Mouse (Mus musculus): ENCODE results near the gene Rtn4. TPM values are rescaled to one million over a fixed set of nuclear protein-coding genes. Genes with fewer than 3 reads are reported as not detected.

Gene Rtn4
- polyA plus RNA-seq, 1 experiment from 2014 or later, result 91.9 TPM

GRCm38 (mm10) chr11:29766313-29766982, 73.7 kb downstream of the Rtn4 start:
- Histone ChIP-seq H3K4me2 (ENCODE audit: low read depth, low read length) (no peak overlapping the region), H3K9me3 (ENCODE audit: control insufficient read depth, low read length) (no peaks in the 10 kb centered on the region), H3K27me3 (ENCODE audit: control insufficient read depth, insufficient read depth, low read length) (no peaks in the 10 kb centered on the region), H3K36me3 (ENCODE audit: control insufficient read depth, insufficient read depth, low read length) (no peaks in the 10 kb centered on the region), H3K27ac (ENCODE audit: low read depth, low read length) (no peak overlapping the region), H3K4me1 (ENCODE audit: control insufficient read depth, insufficient read depth, low read length) (no peaks in the 10 kb centered on the region), H3K4me3 (ENCODE audit: low read depth, low read length) (no peak overlapping the region), H3K9ac (replicated peaks; ENCODE audit: low read depth, low read length) (no peak overlapping the region)
- no peak for ATAC-seq (ENCODE audit: low read depth)
- WGBS, result 88% methylated on average over 11 of the region's 11 CpGs

GRCm38 (mm10) chr11:29768523-29768922, 75.8 kb downstream of the Rtn4 start:
- H3K9me3 ChIP-seq (ENCODE audit: control insufficient read depth, low read length), result no peaks in the 10 kb centered on the region

GRCm38 (mm10) chr11:29770666-29771400, 78.1 kb downstream of the Rtn4 start:
- no peaks in the 10 kb centered on the region for H3K9me3 ChIP-seq (ENCODE audit: control insufficient read depth, low read length)
- H3K36me3 ChIP-seq (ENCODE audit: control insufficient read depth, insufficient read depth, low read length), result no peaks in the 10 kb centered on the region
- H3K4me3 ChIP-seq (ENCODE audit: low read depth, low read length), result no peak overlapping the region
- H3K4me1 ChIP-seq (ENCODE audit: control insufficient read depth, insufficient read depth, low read length), result no peaks in the 10 kb centered on the region
- H3K27ac ChIP-seq (ENCODE audit: low read depth, low read length), result no peak overlapping the region
- WGBS, result 83% methylated on average over 3 of the region's 3 CpGs
- H3K4me2 ChIP-seq (ENCODE audit: low read depth, low read length), result no peak overlapping the region
- H3K27me3 ChIP-seq (ENCODE audit: control insufficient read depth, insufficient read depth, low read length), result no peaks in the 10 kb centered on the region
- no peak for ATAC-seq (ENCODE audit: low read depth)
- no peak overlapping the region for H3K9ac ChIP-seq (replicated peaks; ENCODE audit: low read depth, low read length)

More at GRCm38 (mm10) chr11:29768523-29768922, 75.8 kb downstream of the Rtn4 start:
- Histone ChIP-seq H3K4me3 (ENCODE audit: low read depth, low read length) (no peak overlapping the region), H3K9ac (replicated peaks; ENCODE audit: low read depth, low read length) (no peak overlapping the region), H3K36me3 (ENCODE audit: control insufficient read depth, insufficient read depth, low read length) (no peaks in the 10 kb centered on the region), H3K4me1 (ENCODE audit: control insufficient read depth, insufficient read depth, low read length) (no peaks in the 10 kb centered on the region), H3K27me3 (ENCODE audit: control insufficient read depth, insufficient read depth, low read length) (no peaks in the 10 kb centered on the region), H3K4me2 (ENCODE audit: low read depth, low read length) (no peak overlapping the region), H3K27ac (ENCODE audit: low read depth, low read length) (no peak overlapping the region)
- no peak for ATAC-seq (ENCODE audit: low read depth)

- H3K9ac ChIP-seq (replicated peaks; ENCODE audit: low read depth, low read length), result no peak overlapping the region
- H3K4me3 ChIP-seq (ENCODE audit: low read depth, low read length), result no peak overlapping the region
- 85% methylated on average over 1 of the region's 1 CpGs for WGBS
- H3K4me1 ChIP-seq (ENCODE audit: control insufficient read depth, insufficient read depth, low read length), result no peaks in the 10 kb centered on the region
- no peaks in the 10 kb centered on the region for H3K9me3 ChIP-seq (ENCODE audit: control insufficient read depth, low read length)
- no peak overlapping the region for H3K4me2 ChIP-seq (ENCODE audit: low read depth, low read length)
- ATAC-seq (ENCODE audit: low read depth), result no peak
- H3K27ac ChIP-seq (ENCODE audit: low read depth, low read length), result no peak overlapping the region
- no peaks in the 10 kb centered on the region for H3K36me3 ChIP-seq (ENCODE audit: control insufficient read depth, insufficient read depth, low read length)
- no peaks in the 10 kb centered on the region for H3K27me3 ChIP-seq (ENCODE audit: control insufficient read depth, insufficient read depth, low read length)
Observed at GRCm38 (mm10) chr11:29772279-29772678, 79.5 kb downstream of the Rtn4 start.

- H3K27me3 ChIP-seq (ENCODE audit: control insufficient read depth, insufficient read depth, low read length), result no peaks in the 10 kb centered on the region
- WGBS, result 38% methylated on average over 2 of the region's 2 CpGs
- H3K27ac ChIP-seq (ENCODE audit: low read depth, low read length), result no peak overlapping the region
- H3K4me1 ChIP-seq (ENCODE audit: control insufficient read depth, insufficient read depth, low read length), result no peaks in the 10 kb centered on the region
- no peak overlapping the region for H3K9ac ChIP-seq (replicated peaks; ENCODE audit: low read depth, low read length)
- H3K9me3 ChIP-seq (ENCODE audit: control insufficient read depth, low read length), result no peaks in the 10 kb centered on the region
- H3K4me3 ChIP-seq (ENCODE audit: low read depth, low read length), result no peak overlapping the region
- H3K36me3 ChIP-seq (ENCODE audit: control insufficient read depth, insufficient read depth, low read length), result no peaks in the 10 kb centered on the region
- peak; percentile 56; the same call in 1 of the 2 replicates for ATAC-seq (ENCODE audit: low read depth)
- no peak overlapping the region for H3K4me2 ChIP-seq (ENCODE audit: low read depth, low read length)
Observed at GRCm38 (mm10) chr11:29774296-29774695, 81.5 kb downstream of the Rtn4 start.

- 77% methylated on average over 2 of the region's 2 CpGs for WGBS
- H3K27ac ChIP-seq (ENCODE audit: low read depth, low read length), result no peak overlapping the region
Observed at GRCm38 (mm10) chr11:29774760-29775159, 82.0 kb downstream of the Rtn4 start.

GRCm38 (mm10) chr11:29777964-29778363, 85.2 kb downstream of the Rtn4 start:
- H3K4me3 ChIP-seq (ENCODE audit: low read depth, low read length), result no peak overlapping the region
- H3K27ac ChIP-seq (ENCODE audit: low read depth, low read length), result no peak overlapping the region
- no peak for ATAC-seq (ENCODE audit: low read depth)
- H3K27me3 ChIP-seq (ENCODE audit: control insufficient read depth, insufficient read depth, low read length), result no peaks in the 10 kb centered on the region
- H3K36me3 ChIP-seq (ENCODE audit: control insufficient read depth, insufficient read depth, low read length), result no peaks in the 10 kb centered on the region
- H3K4me1 ChIP-seq (ENCODE audit: control insufficient read depth, insufficient read depth, low read length), result no peaks in the 10 kb centered on the region
- H3K9me3 ChIP-seq (ENCODE audit: control insufficient read depth, low read length), result no peaks in the 10 kb centered on the region
- H3K9ac ChIP-seq (replicated peaks; ENCODE audit: low read depth, low read length), result no peak overlapping the region
- H3K4me2 ChIP-seq (ENCODE audit: low read depth, low read length), result no peak overlapping the region

More at GRCm38 (mm10) chr11:29774760-29775159, 82.0 kb downstream of the Rtn4 start:
- no peak overlapping the region for H3K9ac ChIP-seq (replicated peaks; ENCODE audit: low read depth, low read length)
- H3K9me3 ChIP-seq (ENCODE audit: control insufficient read depth, low read length), result no peaks in the 10 kb centered on the region
- H3K4me2 ChIP-seq (ENCODE audit: low read depth, low read length), result no peak overlapping the region
- no peaks in the 10 kb centered on the region for H3K27me3 ChIP-seq (ENCODE audit: control insufficient read depth, insufficient read depth, low read length)
- no peak overlapping the region for H3K4me3 ChIP-seq (ENCODE audit: low read depth, low read length)
- ATAC-seq (ENCODE audit: low read depth), result no peak
- no peaks in the 10 kb centered on the region for H3K4me1 ChIP-seq (ENCODE audit: control insufficient read depth, insufficient read depth, low read length)
- H3K36me3 ChIP-seq (ENCODE audit: control insufficient read depth, insufficient read depth, low read length), result no peaks in the 10 kb centered on the region

- 71% methylated on average over 3 of the region's 3 CpGs for WGBS
- no peak for ATAC-seq (ENCODE audit: low read depth)
- no peaks in the 10 kb centered on the region for H3K4me1 ChIP-seq (ENCODE audit: control insufficient read depth, insufficient read depth, low read length)
Observed at GRCm38 (mm10) chr11:29778936-29779335, 86.2 kb downstream of the Rtn4 start.

GRCm38 (mm10) chr11:29779409-29780026, 86.8 kb downstream of the Rtn4 start:
- Histone ChIP-seq H3K4me2 (ENCODE audit: low read depth, low read length) (no peak overlapping the region), H3K27me3 (ENCODE audit: control insufficient read depth, insufficient read depth, low read length) (no peaks in the 10 kb centered on the region), H3K4me1 (ENCODE audit: control insufficient read depth, insufficient read depth, low read length) (no peaks in the 10 kb centered on the region), H3K36me3 (ENCODE audit: control insufficient read depth, insufficient read depth, low read length) (no peaks in the 10 kb centered on the region), H3K4me3 (ENCODE audit: low read depth, low read length) (no peak overlapping the region), H3K9me3 (ENCODE audit: control insufficient read depth, low read length) (no peaks in the 10 kb centered on the region), H3K9ac (replicated peaks; ENCODE audit: low read depth, low read length) (no peak overlapping the region), H3K27ac (ENCODE audit: low read depth, low read length) (no peak overlapping the region)
- 35% methylated on average over 2 of the region's 2 CpGs for WGBS
- no peak for ATAC-seq (ENCODE audit: low read depth)

More at GRCm38 (mm10) chr11:29778936-29779335, 86.2 kb downstream of the Rtn4 start:
- no peaks in the 10 kb centered on the region for H3K36me3 ChIP-seq (ENCODE audit: control insufficient read depth, insufficient read depth, low read length)
- H3K4me2 ChIP-seq (ENCODE audit: low read depth, low read length), result no peak overlapping the region
- no peaks in the 10 kb centered on the region for H3K27me3 ChIP-seq (ENCODE audit: control insufficient read depth, insufficient read depth, low read length)
- H3K4me3 ChIP-seq (ENCODE audit: low read depth, low read length), result no peak overlapping the region
- no peaks in the 10 kb centered on the region for H3K9me3 ChIP-seq (ENCODE audit: control insufficient read depth, low read length)
- no peak overlapping the region for H3K27ac ChIP-seq (ENCODE audit: low read depth, low read length)
- no peak overlapping the region for H3K9ac ChIP-seq (replicated peaks; ENCODE audit: low read depth, low read length)
